Mouse (Mus musculus): ENCODE measurements around the gene Arhgef10l. TPM values are rescaled to one million over a fixed set of nuclear protein-coding genes. Genes with fewer than 3 reads are reported as not detected.

The Arhgef10l gene
- total and polyA plus RNA-seq, 3 experiments: 10.2 to 26.0 TPM; not detected in 1

DNA sequence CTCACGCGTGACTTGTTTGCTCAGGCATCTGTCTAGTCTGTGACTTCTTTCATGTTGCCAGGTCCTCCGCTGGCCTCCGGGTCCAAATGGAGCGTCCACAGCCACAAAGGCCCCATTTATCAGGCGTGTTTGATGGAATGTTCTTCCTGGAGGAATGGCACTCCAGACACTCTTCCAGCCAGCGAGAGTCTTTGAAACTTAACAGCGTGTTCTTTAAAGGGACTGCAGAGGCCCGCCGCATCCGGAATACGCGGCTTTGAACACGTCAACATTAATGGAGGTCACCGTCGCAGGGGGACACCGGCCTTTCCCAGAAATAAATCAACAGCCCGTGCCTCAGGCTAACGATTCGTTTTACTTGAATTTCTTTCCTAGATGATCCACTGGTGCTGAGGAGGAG lies 168.6 kb downstream of the Arhgef10l start:
- Histone ChIP-seq H3K9ac (ENCODE audit: control insufficient read depth, low read depth, low read length, poor library complexity, severe bottlenecking) (no peak overlapping the region), H3K79me2 (ENCODE audit: control insufficient read depth, insufficient read depth, low read length, poor library complexity) (no peaks in the 10 kb centered on the region), H3K4me3 (ENCODE audit: control insufficient read depth in 1 of 2, insufficient read depth in 1 of 2, low read depth in 2 of 2, low read length in 2 of 2) (no peak overlapping the region), H3K27me3 (ENCODE audit: control insufficient read depth in 1 of 2, insufficient read depth in 2 of 2, low read length in 2 of 2) (no peaks in the 10 kb centered on the region), H3K9me3 (replicated peaks; ENCODE audit: insufficient read depth, low read length) (no peaks in the 10 kb centered on the region), H3K36me3 (ENCODE audit: control insufficient read depth in 1 of 2, insufficient read depth in 2 of 2, low read length in 2 of 2) (no peaks in the 10 kb centered on the region), H3K27ac (ENCODE audit: control insufficient read depth, low read depth, low read length) (no peak overlapping the region), H3K4me1 (ENCODE audit: control insufficient read depth in 1 of 2, insufficient read depth in 2 of 2, low read length in 2 of 2) (no peaks in the 10 kb centered on the region)
- no peak for DNase-seq (ENCODE audit: low read depth, low spot score)
- TF ChIP-seq SMC3 (IDR thresholded peaks at IDR 0.05; ENCODE audit: low read depth, low read length) (no peak), ETS1 (IDR thresholded peaks at IDR 0.05; ENCODE audit: low read depth, low read length) (no peak), POLR2AphosphoS5 (IDR thresholded peaks at IDR 0.05; ENCODE audit: borderline replicate concordance, low read depth, low read length) (no peak), CHD1 (IDR thresholded peaks at IDR 0.05; ENCODE audit: low read depth, low read length) (no peak), TCF12 (IDR thresholded peaks at IDR 0.05; ENCODE audit: low read depth, low read length) (no peak), ZMIZ1 (IDR thresholded peaks at IDR 0.05; ENCODE audit: low read depth, low read length) (no peak), NELFE (IDR thresholded peaks at IDR 0.05; ENCODE audit: low read depth, low read length) (no peak), POLR2A (IDR thresholded peaks at IDR 0.05; ENCODE audit: control insufficient read depth in 1 of 2, insufficient read depth in 1 of 2, low read depth in 1 of 2, low read length in 2 of 2, poor library complexity in 1 of 2) (no peak)

DNA sequence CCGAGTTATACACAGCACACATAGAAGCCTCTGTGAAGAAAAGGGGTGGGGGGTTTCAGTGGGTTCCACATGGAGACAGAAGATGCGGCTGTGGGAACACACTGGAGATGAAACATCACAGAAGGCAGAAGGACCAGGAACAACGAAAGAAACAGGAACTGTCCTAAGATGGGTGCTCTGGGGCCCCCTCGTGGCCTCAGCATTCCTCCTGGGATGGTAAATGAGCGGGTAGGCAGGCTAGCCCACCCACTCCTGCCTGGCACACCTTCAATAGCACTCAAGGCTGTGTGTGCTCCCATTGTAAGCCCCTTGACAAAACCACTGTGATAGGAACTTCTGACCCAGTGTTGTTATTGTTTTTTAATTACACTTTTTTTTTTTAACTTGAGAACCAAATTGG lies 174.3 kb downstream of the Arhgef10l start:
- no peak overlapping the region for H3K9ac ChIP-seq (ENCODE audit: control insufficient read depth, low read depth, low read length, poor library complexity, severe bottlenecking)
- TF ChIP-seq GABPA (IDR thresholded peaks at IDR 0.05; ENCODE audit: low read depth, low read length) (no peak), ETS1 (IDR thresholded peaks at IDR 0.05; ENCODE audit: low read depth, low read length) (no peak)
- no peaks in the 10 kb centered on the region for H3K9me3 ChIP-seq (replicated peaks; ENCODE audit: insufficient read depth, low read length)
- no peaks in the 10 kb centered on the region for H3K36me3 ChIP-seq (ENCODE audit: control insufficient read depth in 1 of 2, insufficient read depth in 2 of 2, low read length in 2 of 2)
- no peaks in the 10 kb centered on the region for H3K79me2 ChIP-seq (ENCODE audit: control insufficient read depth, insufficient read depth, low read length, poor library complexity)
- H3K4me3 ChIP-seq (ENCODE audit: control insufficient read depth in 1 of 2, insufficient read depth in 1 of 2, low read depth in 2 of 2, low read length in 2 of 2): no peak overlapping the region
- no peak overlapping the region for H3K27ac ChIP-seq (ENCODE audit: control insufficient read depth, low read depth, low read length)
- no peak for DNase-seq (ENCODE audit: low read depth, low spot score)
- no peaks in the 10 kb centered on the region for H3K4me1 ChIP-seq (ENCODE audit: control insufficient read depth in 1 of 2, insufficient read depth in 2 of 2, low read length in 2 of 2)
- H3K27me3 ChIP-seq (ENCODE audit: control insufficient read depth in 1 of 2, insufficient read depth in 2 of 2, low read length in 2 of 2): no peaks in the 10 kb centered on the region

DNA sequence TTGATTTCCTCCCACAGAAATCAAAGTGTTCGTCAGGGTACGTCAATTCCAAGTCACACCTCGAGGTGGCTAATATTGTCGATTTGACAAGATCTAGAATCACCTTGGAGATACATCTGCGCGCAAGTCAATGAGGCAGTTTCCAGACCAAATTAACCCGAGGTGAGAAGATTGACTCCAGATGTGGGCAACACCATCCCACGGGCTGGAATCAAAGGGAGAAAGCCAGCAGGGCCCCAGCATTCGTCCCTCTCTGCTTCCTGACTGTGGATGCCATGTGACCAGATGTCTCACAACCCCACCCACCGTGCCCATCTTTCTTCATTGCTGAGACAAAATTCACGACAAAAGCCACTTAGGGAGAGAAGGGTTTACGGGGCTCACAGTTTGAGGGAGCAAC lies 180.4 kb downstream of the Arhgef10l start:
- Histone ChIP-seq H3K4me3 (ENCODE audit: control insufficient read depth in 1 of 2, insufficient read depth in 1 of 2, low read depth in 2 of 2, low read length in 2 of 2) (no peak overlapping the region), H3K79me2 (ENCODE audit: control insufficient read depth, insufficient read depth, low read length, poor library complexity) (no peaks in the 10 kb centered on the region), H3K36me3 (ENCODE audit: control insufficient read depth in 1 of 2, insufficient read depth in 2 of 2, low read length in 2 of 2) (no peaks in the 10 kb centered on the region), H3K9ac (ENCODE audit: control insufficient read depth, low read depth, low read length, poor library complexity, severe bottlenecking) (no peak overlapping the region), H3K4me1 (ENCODE audit: control insufficient read depth in 1 of 2, insufficient read depth in 2 of 2, low read length in 2 of 2) (no peaks in the 10 kb centered on the region), H3K27me3 (ENCODE audit: control insufficient read depth in 1 of 2, insufficient read depth in 2 of 2, low read length in 2 of 2) (no peaks in the 10 kb centered on the region), H3K27ac (ENCODE audit: control insufficient read depth, low read depth, low read length) (no peak overlapping the region), H3K9me3 (replicated peaks; ENCODE audit: insufficient read depth, low read length) (no peaks in the 10 kb centered on the region)
- no peak for TF ChIP-seq POLR2AphosphoS5 (IDR thresholded peaks at IDR 0.05; ENCODE audit: borderline replicate concordance, low read depth, low read length)
- TF ChIP-seq ETS1 (IDR thresholded peaks at IDR 0.05; ENCODE audit: low read depth, low read length): no peak
- TF ChIP-seq JUND (IDR thresholded peaks at IDR 0.05; ENCODE audit: low read depth, low read length): no peak
- TF ChIP-seq SMC3 (IDR thresholded peaks at IDR 0.05; ENCODE audit: low read depth, low read length): no peak
- TF ChIP-seq MEF2A (IDR thresholded peaks at IDR 0.05; ENCODE audit: extremely low read depth, insufficient replicate concordance, low read depth, low read length, poor library complexity, severe bottlenecking): no peak
- TF ChIP-seq USF2 (IDR thresholded peaks at IDR 0.05; ENCODE audit: borderline replicate concordance in 1 of 2, insufficient read depth in 1 of 2, low read depth in 1 of 2, low read length in 2 of 2): no peak
- no peak for TF ChIP-seq CHD1 (IDR thresholded peaks at IDR 0.05; ENCODE audit: low read depth, low read length)
- DNase-seq (ENCODE audit: low read depth, low spot score): no peak
